Mouse (Mus musculus) liver, postnatal 0 days (tissue): ENCODE data around the gene Rogdi.

Source experiments
- CTCF ChIP-seq: sonication (generic); IDR thresholded peaks from 2 replicates; pipeline ENCODE4 v1.5.1; 2016; ENCODE audit warnings: antibody characterized with exemption, low read depth
- EP300 ChIP-seq: IDR thresholded peaks from 2 replicates; pipeline ENCODE4 v1.6.1; 2016; ENCODE audit warnings: antibody characterized with exemption, low read depth, mild to moderate bottlenecking

- TF ChIP-seq CTCF (no peak), EP300 (no peak)
Measured at GRCm38 (mm10) chr16:5000611-5001010, 12.7 kb downstream of the Rogdi start.
